14 mouse cellular contexts compared by ENCODE assay signal in the genomic region with DNA sequence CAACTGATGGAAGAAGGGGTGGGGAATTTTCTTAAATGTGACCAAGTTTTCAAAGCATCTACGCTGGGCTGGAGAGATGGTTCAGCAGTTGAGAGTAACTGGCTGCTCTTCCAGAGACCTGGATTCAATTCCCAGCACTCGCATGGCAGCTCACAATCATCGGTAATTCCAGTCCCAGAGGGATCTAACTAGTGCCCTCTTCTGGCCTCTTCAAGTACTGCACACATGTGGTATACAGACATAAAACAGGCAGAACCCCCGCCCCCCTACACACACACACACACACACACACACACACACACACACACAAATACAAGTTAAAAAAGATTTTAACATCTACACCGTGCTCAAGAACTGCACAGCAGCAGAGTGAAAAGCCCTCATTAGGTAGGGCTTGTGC. TPM values are rescaled to one million over a fixed set of nuclear protein-coding genes. Genes with fewer than 3 reads are reported as not detected.
DNase-seq lines count a peak whose midpoint lies in the region; ATAC-seq and TF ChIP-seq lines count a peak whose summit lies in the region.
"Had no signal": no experiment of that assay in that cellular context is flagged by ENCODE, and none has a peak within 500 bp of the region (broad histone marks: within the 10 kb centered on the region; RNA-seq: fewer than 3 reads in every experiment).

No protein-coding gene starts in this region.

- 0 out of 2 replicates have a peak, but pooled peaks have one; percentile 19 for ATAC-seq in forebrain, embryonic 15.5 days (replicated peaks)
- no peak; the same call in 1 of the 2 replicates for ATAC-seq in forebrain, embryonic 16.5 days
- ATAC-seq in lung, embryonic 14.5 days (ENCODE audit: insufficient read depth), result no peak
- no peak for ATAC-seq in midbrain, embryonic 16.5 days

- H3K9ac ChIP-seq in forebrain, embryonic 15.5 days (replicated peaks), result no peak overlapping the region
- no peak overlapping the region for H3K9ac ChIP-seq in forebrain, embryonic 16.5 days (replicated peaks; ENCODE audit: low read depth, low read length)
- no peak overlapping the region for H3K9ac ChIP-seq in lung, embryonic 14.5 days
- H3K9ac ChIP-seq in ES-Bruce4 (ENCODE audit: low read depth, poor library complexity, severe bottlenecking), result no peak overlapping the region
- no peak overlapping the region for H3K9ac ChIP-seq in midbrain, embryonic 16.5 days (ENCODE audit: low read depth, low read length)
- H3K9ac ChIP-seq: forebrain, embryonic 12.5 days; lung, embryonic 15.5 days; stomach, embryonic 15.5 days had no signal

- no peak overlapping the region for H3K27ac ChIP-seq in forebrain, embryonic 15.5 days (replicated peaks)
- no peak overlapping the region for H3K27ac ChIP-seq in forebrain, embryonic 16.5 days (ENCODE audit: low read length)
- H3K27ac ChIP-seq in lung, embryonic 14.5 days (ENCODE audit: low read depth), result no peak overlapping the region
- H3K27ac ChIP-seq in ES-Bruce4 (ENCODE audit: insufficient read depth, low read length), result no peak overlapping the region
- no peak overlapping the region for H3K27ac ChIP-seq in midbrain, embryonic 16.5 days (ENCODE audit: low read length)
- H3K27ac ChIP-seq: lung, embryonic 15.5 days; stomach, embryonic 15.5 days had no signal

- 72% methylated on average over 5 of the region's 5 CpGs for WGBS in forebrain, embryonic 15.5 days
- 71% methylated on average over 5 of the region's 5 CpGs for WGBS in forebrain, embryonic 16.5 days
- 86% methylated on average over 5 of the region's 5 CpGs for WGBS in lung, embryonic 14.5 days
- WGBS in midbrain, embryonic 16.5 days, result 97% methylated on average over 5 of the region's 5 CpGs

- H3K4me2 ChIP-seq in forebrain, embryonic 15.5 days (replicated peaks), result no peak overlapping the region
- H3K4me2 ChIP-seq in forebrain, embryonic 16.5 days (ENCODE audit: low read length), result no peak overlapping the region
- H3K4me2 ChIP-seq in lung, embryonic 14.5 days, result no peak overlapping the region
- no peak overlapping the region for H3K4me2 ChIP-seq in midbrain, embryonic 16.5 days (ENCODE audit: low read length)
- H3K4me2 ChIP-seq: forebrain, embryonic 12.5 days; lung, embryonic 15.5 days; stomach, embryonic 15.5 days had no signal

- peak; percentile 45; the same call in 1 of the 2 replicates for TF ChIP-seq CTCF in lung, embryonic 14.5 days (IDR thresholded peaks at IDR 0.05; ENCODE audit: low read depth)
- TF ChIP-seq CTCF in ES-Bruce4 (IDR thresholded peaks at IDR 0.05; ENCODE audit: low read depth, low read length), result peak; percentile 38

- H3K4me3 ChIP-seq in forebrain, embryonic 15.5 days, result no peak overlapping the region
- no peak overlapping the region for H3K4me3 ChIP-seq in forebrain, embryonic 16.5 days (replicated peaks; ENCODE audit: low read length)
- no peak overlapping the region for H3K4me3 ChIP-seq in lung, embryonic 14.5 days (ENCODE audit: low read depth, low read length)
- no peak overlapping the region for H3K4me3 ChIP-seq in ES-Bruce4 (ENCODE audit: low read depth, low read length)
- H3K4me3 ChIP-seq in midbrain, embryonic 16.5 days (ENCODE audit: low read depth, low read length), result no peak overlapping the region
- H3K4me3 ChIP-seq: forebrain, embryonic 12.5 days; lung, embryonic 15.5 days; myocyte; stomach, embryonic 15.5 days had no signal

- TF ChIP-seq POLR2A in ES-Bruce4 (IDR thresholded peaks at IDR 0.05; ENCODE audit: insufficient read depth, low read length), result no peak

- no peaks in the 10 kb centered on the region for H3K27me3 ChIP-seq in forebrain, embryonic 15.5 days
- H3K27me3 ChIP-seq in forebrain, embryonic 16.5 days (replicated peaks; ENCODE audit: control insufficient read depth, insufficient read depth, low read length), result no peaks in the 10 kb centered on the region
- H3K27me3 ChIP-seq in lung, embryonic 14.5 days (ENCODE audit: insufficient read depth, low read length), result no peaks in the 10 kb centered on the region
- H3K27me3 ChIP-seq in ES-Bruce4 (ENCODE audit: control insufficient read depth, insufficient read depth, low read length, poor library complexity, severe bottlenecking), result no peaks in the 10 kb centered on the region
- no peaks in the 10 kb centered on the region for H3K27me3 ChIP-seq in midbrain, embryonic 16.5 days (ENCODE audit: control insufficient read depth, insufficient read depth, low read depth, low read length)
- H3K27me3 ChIP-seq: forebrain, embryonic 12.5 days; lung, embryonic 15.5 days; stomach, embryonic 15.5 days had no signal

- H3K36me3 ChIP-seq in forebrain, embryonic 15.5 days, result no peaks in the 10 kb centered on the region
- no peaks in the 10 kb centered on the region for H3K36me3 ChIP-seq in forebrain, embryonic 16.5 days (ENCODE audit: control insufficient read depth, insufficient read depth)
- no peaks in the 10 kb centered on the region for H3K36me3 ChIP-seq in lung, embryonic 14.5 days (ENCODE audit: insufficient read depth)
- no peaks in the 10 kb centered on the region for H3K36me3 ChIP-seq in ES-Bruce4 (ENCODE audit: control insufficient read depth, insufficient read depth, low read length, poor library complexity, severe bottlenecking)
- H3K36me3 ChIP-seq in midbrain, embryonic 16.5 days (ENCODE audit: control insufficient read depth, insufficient read depth, low read length), result no peaks in the 10 kb centered on the region
- H3K36me3 ChIP-seq: forebrain, embryonic 12.5 days; lung, embryonic 15.5 days; stomach, embryonic 15.5 days had no signal

- TF ChIP-seq EP300 in ES-Bruce4 (IDR thresholded peaks at IDR 0.05; ENCODE audit: insufficient read depth, low read depth, low read length), result no peak

- peak; percentile 42 for DNase-seq in lung, embryonic 14.5 days
- no peak for DNase-seq in lung, adult 18-20 months
- peak; percentile 59 for DNase-seq in induced T-regulatory cell, adult 2 months (ENCODE audit: low read depth)
- no peak for DNase-seq in T-cell, adult 2 months (ENCODE audit: low spot score)
- DNase-seq: adrenal gland, postnatal 36 days; heart, adult 18-20 months had no signal

- no peaks in the 10 kb centered on the region for H3K9me3 ChIP-seq in forebrain, embryonic 15.5 days
- no peaks in the 10 kb centered on the region for H3K9me3 ChIP-seq in forebrain, embryonic 16.5 days (ENCODE audit: control insufficient read depth, low read length)
- no peaks in the 10 kb centered on the region for H3K9me3 ChIP-seq in lung, embryonic 14.5 days (ENCODE audit: low read depth, low read length)
- H3K9me3 ChIP-seq in ES-Bruce4 (replicated peaks; ENCODE audit: control insufficient read depth, insufficient read depth, low read length, poor library complexity, severe bottlenecking), result no peaks in the 10 kb centered on the region
- H3K9me3 ChIP-seq in midbrain, embryonic 16.5 days (replicated peaks; ENCODE audit: control insufficient read depth, low read length, poor library complexity, severe bottlenecking), result no peaks in the 10 kb centered on the region
- H3K9me3 ChIP-seq: forebrain, embryonic 12.5 days; lung, embryonic 15.5 days; stomach, embryonic 15.5 days had no signal

- H3K4me1 ChIP-seq in forebrain, embryonic 15.5 days, result peaks cover 22% of the 10 kb centered on the region
- peaks cover 11% of the 10 kb centered on the region for H3K4me1 ChIP-seq in forebrain, embryonic 16.5 days (replicated peaks; ENCODE audit: control insufficient read depth, insufficient read depth, low read length)
- H3K4me1 ChIP-seq in lung, embryonic 14.5 days (ENCODE audit: insufficient read depth), result peaks cover 25% of the 10 kb centered on the region
- H3K4me1 ChIP-seq in ES-Bruce4 (ENCODE audit: control insufficient read depth, insufficient read depth, low read length), result no peaks in the 10 kb centered on the region
- H3K4me1 ChIP-seq in midbrain, embryonic 16.5 days (ENCODE audit: control insufficient read depth, insufficient read depth, low read length), result peaks cover 15% of the 10 kb centered on the region

RNA-seq across cellular contexts. Expression of a gene that starts 15.2 kb away (rescaled TPM):
- polyA plus RNA-seq in forebrain, embryonic 15.5 days (2015; fragmentation: Nextera tagmentation; extraction: Ambion mirVana), result 390 and 438 TPM in 2 replicates
- 355 and 370 TPM in 2 replicates for polyA plus RNA-seq in forebrain, embryonic 16.5 days (2015; fragmentation: Nextera tagmentation; extraction: Ambion mirVana)
- polyA plus RNA-seq in lung, embryonic 14.5 days (2014; fragmentation: Nextera tagmentation; extraction: Ambion mirVana), result 501 and 531 TPM in 2 replicates
- polyA plus RNA-seq in ES-Bruce4 (2011; ENCODE audit: insufficient read depth, insufficient read length, low read depth, missing spikeins), result 137 and 154 TPM in 2 replicates
- polyA plus RNA-seq in midbrain, embryonic 16.5 days (2015; fragmentation: Nextera tagmentation; extraction: Ambion mirVana), result 337 and 343 TPM in 2 replicates

RNA-seq across cellular contexts. Expression of a gene that starts 22.9 kb away (rescaled TPM):
- polyA plus RNA-seq in forebrain, embryonic 15.5 days (2015; fragmentation: Nextera tagmentation; extraction: Ambion mirVana), result 23.5 and 24.6 TPM in 2 replicates
- polyA plus RNA-seq in forebrain, embryonic 16.5 days (2015; fragmentation: Nextera tagmentation; extraction: Ambion mirVana), result 27.0 and 30.3 TPM in 2 replicates
- 43.8 and 48.0 TPM in 2 replicates for polyA plus RNA-seq in lung, embryonic 14.5 days (2014; fragmentation: Nextera tagmentation; extraction: Ambion mirVana)
- 4.3 and 5.1 TPM in 2 replicates for polyA plus RNA-seq in ES-Bruce4 (2011; ENCODE audit: insufficient read depth, insufficient read length, low read depth, missing spikeins)
- 28.7 and 30.6 TPM in 2 replicates for polyA plus RNA-seq in midbrain, embryonic 16.5 days (2015; fragmentation: Nextera tagmentation; extraction: Ambion mirVana)

RNA-seq across cellular contexts. Expression of a gene that starts 40.4 kb away (rescaled TPM):
- polyA plus RNA-seq in forebrain, embryonic 15.5 days (2015; fragmentation: Nextera tagmentation; extraction: Ambion mirVana), result 0.28 and 0.37 TPM in 2 replicates
- polyA plus RNA-seq in forebrain, embryonic 16.5 days (2015; fragmentation: Nextera tagmentation; extraction: Ambion mirVana), result 0.34 and 0.60 TPM in 2 replicates
- polyA plus RNA-seq in lung, embryonic 14.5 days (2014; fragmentation: Nextera tagmentation; extraction: Ambion mirVana), result not detected in 2 replicates
- not detected in 2 replicates for polyA plus RNA-seq in ES-Bruce4 (2011; ENCODE audit: insufficient read depth, insufficient read length, low read depth, missing spikeins)
- 0.30 and 0.51 TPM in 2 replicates for polyA plus RNA-seq in midbrain, embryonic 16.5 days (2015; fragmentation: Nextera tagmentation; extraction: Ambion mirVana)
- polyA plus RNA-seq: lung, embryonic 15.5 days; stomach, embryonic 15.5 days had no signal

Comparison
In these comparisons a context has a peak if more than half of its experiments do, and no peak if none do; other contexts are left out.
1. DNase-seq: peak in lung, embryonic 14.5 days (single experiment) and induced T-regulatory cell, adult 2 months (single experiment); none in lung, adult 18-20 months (0 of 2) and T-cell, adult 2 months (single experiment).